Mouse (Mus musculus) lung, postnatal 0 days (tissue): ENCODE measurements at regions not wholly inside any gene's neighbourhood (a gene's known extent, or its start where the extent isn't known, plus 50 kb on each side); places are given as distances from the start of the nearest gene placed in this dataset.
"Not testable (repeated sequence)": the region's sequence is repeated elsewhere in the genome, so short reads cannot be mapped to it uniquely, and the experiment has no call there.

Experiments
- ATAC-seq: fragments of 200-750 bp; cut with Nextera tagmentation; 2 replicates; pipeline ENCODE4 v1.8.0; 2017; ENCODE audit warnings: moderate library complexity
- DNase-seq: peaks from one replicate; pipeline ENCODE4 v3.0.0-alpha.2; 2016; ENCODE audit warnings: low spot score
- H3K27ac ChIP-seq: fragments of 300-500 bp; sonication (generic); 2 replicates; pipeline ENCODE4 v1.5.1; 2014; ENCODE audit warnings: antibody characterized with exemption, mild to moderate bottlenecking, low read length, mixed read lengths
- H3K27me3 ChIP-seq: fragments of 300-500 bp; sonication (generic); replicated peaks from 2 replicates; pipeline ENCODE4 v1.6.1; 2014; ENCODE audit warnings: low read length, mixed read lengths; ENCODE audit not compliant: insufficient read depth
- H3K36me3 ChIP-seq: fragments of 300-500 bp; sonication (generic); 2 replicates; pipeline ENCODE4 v1.6.1; 2014; ENCODE audit warnings: low read length, mixed read lengths; ENCODE audit not compliant: insufficient read depth
- H3K4me1 ChIP-seq: fragments of 300-500 bp; sonication (generic); 2 replicates; pipeline ENCODE4 v1.6.1; 2014; ENCODE audit warnings: antibody characterized with exemption, low read depth, low read length, mixed read lengths; ENCODE audit not compliant: insufficient read depth
- H3K4me2 ChIP-seq: fragments of 300-500 bp; sonication (generic); replicated peaks from 2 replicates; pipeline ENCODE4 v1.6.1; 2014; ENCODE audit warnings: low read depth, mild to moderate bottlenecking, low read length, moderate library complexity, mixed read lengths
- H3K4me3 ChIP-seq: fragments of 300-500 bp; sonication (generic); 2 replicates; pipeline ENCODE4 v1.5.1; 2014; ENCODE audit warnings: low read depth, low read length
- H3K9ac ChIP-seq: fragments of 300-500 bp; sonication (generic); replicated peaks from 2 replicates; pipeline ENCODE4 v1.6.1; 2014; ENCODE audit warnings: low read depth, mild to moderate bottlenecking
- H3K9me3 ChIP-seq: fragments of 300-500 bp; sonication (generic); 2 replicates; pipeline ENCODE4 v1.6.1; 2016; ENCODE audit warnings: low read length, mixed read lengths
- CTCF ChIP-seq: IDR thresholded peaks from 2 replicates; pipeline ENCODE4 v1.5.1; 2016; ENCODE audit warnings: antibody characterized with exemption, mild to moderate bottlenecking
- EP300 ChIP-seq: IDR thresholded peaks from 2 replicates; pipeline ENCODE4 v1.6.1; 2016; ENCODE audit warnings: antibody characterized with exemption, mild to moderate bottlenecking, control low read depth
- WGBS: fragments of 180-500 bp; shearing (Covaris S2); extraction: QIAGEN DNeasy Blood & Tissue Kit; methylation state at CpG from one replicate; pipeline ENCODE4 v1.1.7; 2014; 5-methylcytosine and 5-hydroxymethylcytosine counted together

DNA sequence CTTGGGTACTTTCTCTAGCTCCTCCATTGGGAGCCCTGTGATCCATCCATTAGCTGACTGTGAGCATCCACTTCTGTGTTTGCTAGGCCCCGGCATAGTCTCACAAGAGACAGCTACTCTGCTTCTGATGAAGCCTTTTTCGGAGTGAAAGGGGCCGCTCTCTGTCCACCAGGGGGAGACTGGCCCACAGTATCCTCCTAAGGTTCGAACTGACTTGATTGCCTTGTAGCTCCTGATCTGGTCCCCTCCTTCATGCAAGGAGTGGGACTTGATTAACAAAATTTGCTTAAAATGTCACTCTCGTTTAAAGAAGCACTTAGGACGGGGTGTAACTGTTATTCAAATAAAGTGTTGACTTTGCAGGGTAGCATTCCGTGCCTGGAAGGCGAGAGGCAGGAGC is 423.0 kb upstream of the Npsr1 start:
- TF ChIP-seq EP300 (no peak), CTCF (peak; percentile 61)
- no peak overlapping the region for H3K4me3 ChIP-seq
- H3K4me1 ChIP-seq, result no peaks in the 10 kb centered on the region
- no peak overlapping the region for H3K27ac ChIP-seq
- H3K4me2 ChIP-seq, result no peak overlapping the region
- ATAC-seq, result peak; percentile 30; the same call in 1 of the 2 replicates
- no peaks in the 10 kb centered on the region for H3K36me3 ChIP-seq
- H3K27me3 ChIP-seq, result no peaks in the 10 kb centered on the region
- no peaks in the 10 kb centered on the region for H3K9me3 ChIP-seq
- 33% methylated on average over 8 of the region's 8 CpGs for WGBS
- no peak overlapping the region for H3K9ac ChIP-seq
- peak; percentile 32 for DNase-seq

GRCm38 (mm10) chr9:23689456-23689855 is 408.3 kb upstream of the Npsr1 start:
- H3K4me2 ChIP-seq, result no peak overlapping the region
- no peaks in the 10 kb centered on the region for H3K4me1 ChIP-seq
- no peaks in the 10 kb centered on the region for H3K9me3 ChIP-seq
- H3K9ac ChIP-seq, result no peak overlapping the region
- H3K4me3 ChIP-seq, result no peak overlapping the region
- H3K36me3 ChIP-seq, result no peaks in the 10 kb centered on the region
- no peaks in the 10 kb centered on the region for H3K27me3 ChIP-seq
- DNase-seq, result no peak
- H3K27ac ChIP-seq, result no peak overlapping the region
- ATAC-seq, result no peak
- TF ChIP-seq EP300 (no peak), CTCF (no peak)

GRCm38 (mm10) chr9:23692768-23693441 is 404.9 kb upstream of the Npsr1 start:
- ATAC-seq (no peak), DNase-seq (no peak)
- Histone ChIP-seq H3K9ac (no peak overlapping the region), H3K4me3 (no peak overlapping the region), H3K4me1 (no peaks in the 10 kb centered on the region), H3K9me3 (no peaks in the 10 kb centered on the region), H3K36me3 (no peaks in the 10 kb centered on the region), H3K27ac (no peak overlapping the region), H3K27me3 (no peaks in the 10 kb centered on the region), H3K4me2 (no peak overlapping the region)
- TF ChIP-seq CTCF (no peak), EP300 (no peak)
- 52% methylated on average over 8 of the region's 8 CpGs for WGBS

- Histone ChIP-seq H3K4me2 (no peak overlapping the region), H3K9me3 (no peaks in the 10 kb centered on the region), H3K27ac (no peak overlapping the region), H3K36me3 (no peaks in the 10 kb centered on the region), H3K27me3 (no peaks in the 10 kb centered on the region), H3K4me1 (no peaks in the 10 kb centered on the region), H3K9ac (no peak overlapping the region), H3K4me3 (no peak overlapping the region)
- TF ChIP-seq EP300 (no peak), CTCF (no peak)
- no peak for ATAC-seq
- 56% methylated on average over 1 of the region's 1 CpGs for WGBS
- DNase-seq, result no peak
Measured at GRCm38 (mm10) chr9:23693442-23693829, 404.4 kb upstream of the Npsr1 start.

GRCm38 (mm10) chr9:23694481-23694880 is 403.3 kb upstream of the Npsr1 start:
- no peak overlapping the region for H3K4me2 ChIP-seq
- H3K27me3 ChIP-seq, result no peaks in the 10 kb centered on the region
- H3K36me3 ChIP-seq, result no peaks in the 10 kb centered on the region
- no peak for ATAC-seq
- WGBS, result 78% methylated on average over 2 of the region's 2 CpGs
- no peak for DNase-seq
- H3K9ac ChIP-seq, result no peak overlapping the region
- TF ChIP-seq CTCF, result no peak
- no peak for TF ChIP-seq EP300
- no peaks in the 10 kb centered on the region for H3K4me1 ChIP-seq
- H3K9me3 ChIP-seq, result no peaks in the 10 kb centered on the region
- no peak overlapping the region for H3K4me3 ChIP-seq
- no peak overlapping the region for H3K27ac ChIP-seq

DNA sequence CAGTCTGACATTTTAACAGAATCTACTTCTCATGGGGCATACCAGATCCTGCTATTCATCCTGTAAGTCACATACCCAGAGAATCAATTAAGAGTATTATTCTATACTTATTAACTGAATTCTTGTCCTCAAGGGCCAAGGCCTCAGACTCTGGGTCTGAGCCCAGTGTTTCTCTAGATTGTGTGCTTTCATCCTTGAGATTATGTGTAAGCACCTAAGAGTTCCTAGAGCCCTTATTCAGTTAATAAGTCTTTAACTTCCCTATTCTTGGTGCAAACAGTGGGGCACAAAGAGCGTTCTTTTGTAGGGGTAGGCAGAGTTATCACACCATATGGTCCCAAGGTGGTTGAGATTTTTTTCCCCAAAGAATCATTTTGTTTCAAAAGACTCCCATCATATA is 397.2 kb upstream of the Npsr1 start:
- peak; percentile 78 for DNase-seq
- WGBS, result 43% methylated on average over 1 of the region's 1 CpGs
- Histone ChIP-seq H3K4me1 (no peaks in the 10 kb centered on the region), H3K4me2 (no peak overlapping the region), H3K9ac (no peak overlapping the region), H3K27ac (no peak overlapping the region), H3K9me3 (no peaks in the 10 kb centered on the region), H3K27me3 (no peaks in the 10 kb centered on the region), H3K36me3 (no peaks in the 10 kb centered on the region), H3K4me3 (no peak overlapping the region)
- ATAC-seq, result peak; percentile 78
- no peak for TF ChIP-seq CTCF

GRCm38 (mm10) chr9:23717584-23717983 is 380.2 kb upstream of the Npsr1 start:
- H3K4me3 ChIP-seq, H3K27ac ChIP-seq, DNase-seq, ATAC-seq, H3K4me1 ChIP-seq, H3K9me3 ChIP-seq, H3K4me2 ChIP-seq, H3K27me3 ChIP-seq, H3K9ac ChIP-seq, H3K36me3 ChIP-seq: not testable (repeated sequence)
